Mouse (Mus musculus) embryonic facial prominence, embryonic 15.5 days (tissue): ENCODE results near the gene Kif1a. TPM values are rescaled to one million over a fixed set of nuclear protein-coding genes. Genes with fewer than 3 reads are reported as not detected.

Experiments used
- ATAC-seq: fragments of 200-750 bp; cut with Nextera tagmentation; 2 replicates; pipeline ENCODE4 v1.8.0; 2017; ENCODE audit warnings: low read depth, moderate TSS enrichment; ENCODE audit not compliant: insufficient number of reproducible peaks, low FRiP score, low TSS enrichment
- H3K27ac ChIP-seq: fragments of 300-500 bp; sonication (generic); replicated peaks from 2 replicates; pipeline ENCODE4 v1.5.1; 2015; ENCODE audit warnings: mild to moderate bottlenecking, inconsistent platforms
- H3K27me3 ChIP-seq: fragments of 300-500 bp; sonication (generic); 2 replicates; pipeline ENCODE4 v1.6.1; 2015; ENCODE audit warnings: inconsistent platforms
- H3K36me3 ChIP-seq: fragments of 300-500 bp; sonication (generic); 2 replicates; pipeline ENCODE4 v1.6.1; 2015; ENCODE audit warnings: mild to moderate bottlenecking, inconsistent platforms
- H3K4me1 ChIP-seq: fragments of 300-500 bp; sonication (generic); 2 replicates; pipeline ENCODE4 v1.6.1; 2015; ENCODE audit warnings: inconsistent platforms
- H3K4me2 ChIP-seq: fragments of 300-500 bp; sonication (generic); replicated peaks from 2 replicates; pipeline ENCODE4 v1.6.1; 2015; ENCODE audit warnings: mild to moderate bottlenecking, inconsistent platforms
- H3K4me3 ChIP-seq: fragments of 300-500 bp; sonication (generic); replicated peaks from 2 replicates; pipeline ENCODE4 v1.5.1; 2015; ENCODE audit warnings: mild to moderate bottlenecking, inconsistent platforms
- H3K9ac ChIP-seq: fragments of 300-500 bp; sonication (generic); 2 replicates; pipeline ENCODE4 v1.6.1; 2015; ENCODE audit warnings: inconsistent platforms
- H3K9me3 ChIP-seq: fragments of 300-500 bp; sonication (generic); replicated peaks from 2 replicates; pipeline ENCODE4 v1.6.1; 2016; ENCODE audit warnings: inconsistent platforms
- WGBS: fragments of 180-500 bp; shearing (Covaris S2); methylation state at CpG from one replicate; pipeline ENCODE4 v1.1.7; 2015; 5-methylcytosine and 5-hydroxymethylcytosine counted together
- polyA plus RNA-seq: library from polyadenylated mRNA; unstranded; fragments of >200 nt; fragmentation: Nextera tagmentation; extraction: Ambion mirVana; gene quantifications from 2 replicates; pipeline ENCODE4 v1.2.1, GENCODE M21; 2015

Gene Kif1a
- polyA plus RNA-seq, 1 experiment from 2014 or later: 32.7 TPM

GRCm38 (mm10) chr1:93085136-93085535 is 16.6 kb downstream of the Kif1a start:
- ATAC-seq: no peak
- H3K36me3 ChIP-seq: no peaks in the 10 kb centered on the region
- H3K27ac ChIP-seq: no peak overlapping the region
- H3K4me1 ChIP-seq: peaks cover 9% of the 10 kb centered on the region
- no peak overlapping the region for H3K4me3 ChIP-seq
- H3K4me2 ChIP-seq: no peak overlapping the region
- no peaks in the 10 kb centered on the region for H3K9me3 ChIP-seq
- no peaks in the 10 kb centered on the region for H3K27me3 ChIP-seq
- no peak overlapping the region for H3K9ac ChIP-seq
- 54% methylated on average over 6 of the region's 6 CpGs for WGBS

GRCm38 (mm10) chr1:93083420-93084285 is 18.1 kb downstream of the Kif1a start:
- no peaks in the 10 kb centered on the region for H3K27me3 ChIP-seq
- 80% methylated on average over 12 of the region's 12 CpGs for WGBS
- no peaks in the 10 kb centered on the region for H3K9me3 ChIP-seq
- H3K27ac ChIP-seq: no peak overlapping the region
- no peak overlapping the region for H3K4me2 ChIP-seq
- H3K4me3 ChIP-seq: no peak overlapping the region
- H3K4me1 ChIP-seq: peaks cover 9% of the 10 kb centered on the region
- no peaks in the 10 kb centered on the region for H3K36me3 ChIP-seq
- H3K9ac ChIP-seq: no peak overlapping the region
- no peak for ATAC-seq

- Histone ChIP-seq H3K4me3 (no peak overlapping the region), H3K27ac (no peak overlapping the region), H3K36me3 (peaks cover 3% of the 10 kb centered on the region; the same call in 1 of the 2 replicates), H3K4me1 (peaks cover 9% of the 10 kb centered on the region), H3K9ac (no peak overlapping the region), H3K4me2 (no peak overlapping the region), H3K9me3 (no peaks in the 10 kb centered on the region), H3K27me3 (no peaks in the 10 kb centered on the region)
- no peak for ATAC-seq
- WGBS: 88% methylated on average over 8 of the region's 8 CpGs
Observed at GRCm38 (mm10) chr1:93082121-93082520, 19.6 kb downstream of the Kif1a start.

- Histone ChIP-seq H3K4me2 (no peak overlapping the region), H3K4me3 (no peak overlapping the region), H3K36me3 (peaks cover 10% of the 10 kb centered on the region; the same call in 1 of the 2 replicates), H3K27ac (no peak overlapping the region), H3K9ac (no peak overlapping the region), H3K9me3 (no peaks in the 10 kb centered on the region), H3K4me1 (peaks cover 9% of the 10 kb centered on the region), H3K27me3 (no peaks in the 10 kb centered on the region)
- 60% methylated on average over 3 of the region's 3 CpGs for WGBS
- no peak for ATAC-seq
Observed at GRCm38 (mm10) chr1:93080930-93081589, 20.7 kb downstream of the Kif1a start.

GRCm38 (mm10) chr1:93079602-93080001 is 22.1 kb downstream of the Kif1a start:
- no peak for ATAC-seq
- Histone ChIP-seq H3K36me3 (peaks cover 22% of the 10 kb centered on the region; the same call in 1 of the 2 replicates), H3K9ac (no peak overlapping the region), H3K4me3 (no peak overlapping the region), H3K27ac (no peak overlapping the region), H3K4me1 (no peaks in the 10 kb centered on the region), H3K27me3 (no peaks in the 10 kb centered on the region), H3K9me3 (no peaks in the 10 kb centered on the region), H3K4me2 (no peak overlapping the region)
- 67% methylated on average over 3 of the region's 3 CpGs for WGBS

GRCm38 (mm10) chr1:93072279-93072865 is 29.4 kb downstream of the Kif1a start:
- 89% methylated on average over 2 of the region's 2 CpGs for WGBS
- no peaks in the 10 kb centered on the region for H3K27me3 ChIP-seq
- H3K36me3 ChIP-seq: peaks cover 19% of the 10 kb centered on the region
- no peak overlapping the region for H3K27ac ChIP-seq
- no peak overlapping the region for H3K4me2 ChIP-seq
- no peaks in the 10 kb centered on the region for H3K4me1 ChIP-seq
- no peak overlapping the region for H3K4me3 ChIP-seq
- ATAC-seq: no peak
- no peaks in the 10 kb centered on the region for H3K9me3 ChIP-seq
- no peak overlapping the region for H3K9ac ChIP-seq

GRCm38 (mm10) chr1:93071487-93071971 is 30.2 kb downstream of the Kif1a start:
- Histone ChIP-seq H3K36me3 (peaks cover 16% of the 10 kb centered on the region), H3K27ac (no peak overlapping the region), H3K4me1 (no peaks in the 10 kb centered on the region), H3K9ac (no peak overlapping the region), H3K4me3 (no peak overlapping the region), H3K27me3 (no peaks in the 10 kb centered on the region), H3K4me2 (no peak overlapping the region), H3K9me3 (no peaks in the 10 kb centered on the region)
- 71% methylated on average over 18 of the region's 18 CpGs for WGBS
- no peak; the same call in 1 of the 2 replicates for ATAC-seq

- Histone ChIP-seq H3K9me3 (no peaks in the 10 kb centered on the region), H3K36me3 (peaks cover 10% of the 10 kb centered on the region), H3K4me1 (no peaks in the 10 kb centered on the region), H3K4me3 (no peak overlapping the region), H3K27ac (no peak overlapping the region), H3K9ac (no peak overlapping the region), H3K4me2 (no peak overlapping the region), H3K27me3 (no peaks in the 10 kb centered on the region)
- ATAC-seq: no peak
- 83% methylated on average over 5 of the region's 5 CpGs for WGBS
Observed at GRCm38 (mm10) chr1:93070881-93071280, 30.9 kb downstream of the Kif1a start.

GRCm38 (mm10) chr1:93068553-93068952 is 33.2 kb downstream of the Kif1a start:
- Histone ChIP-seq H3K36me3 (peaks cover 6% of the 10 kb centered on the region; the same call in 1 of the 2 replicates), H3K4me3 (no peak overlapping the region), H3K9ac (no peak overlapping the region), H3K4me1 (peaks cover 6% of the 10 kb centered on the region; the same call in 1 of the 2 replicates), H3K27me3 (no peaks in the 10 kb centered on the region), H3K4me2 (no peak overlapping the region), H3K9me3 (no peaks in the 10 kb centered on the region), H3K27ac (no peak overlapping the region)
- WGBS: 79% methylated on average over 1 of the region's 1 CpGs
- no peak for ATAC-seq

GRCm38 (mm10) chr1:93065654-93066053 is 36.1 kb downstream of the Kif1a start:
- 0 out of 2 replicates have a peak, but pooled peaks cover 6% of the 10 kb centered on the region for H3K36me3 ChIP-seq
- no peak for ATAC-seq
- no peaks in the 10 kb centered on the region for H3K27me3 ChIP-seq
- H3K27ac ChIP-seq: no peak overlapping the region
- peaks cover 10% of the 10 kb centered on the region; the same call in 1 of the 2 replicates for H3K4me1 ChIP-seq
- no peak overlapping the region for H3K9ac ChIP-seq
- 70% methylated on average over 6 of the region's 6 CpGs for WGBS
- H3K4me3 ChIP-seq: no peak overlapping the region
- no peaks in the 10 kb centered on the region for H3K9me3 ChIP-seq
- no peak overlapping the region for H3K4me2 ChIP-seq

GRCm38 (mm10) chr1:93063694-93064093 is 38.1 kb downstream of the Kif1a start:
- WGBS: 54% methylated on average over 5 of the region's 5 CpGs
- no peak overlapping the region for H3K27ac ChIP-seq

More at GRCm38 (mm10) chr1:93063694-93064093, 38.1 kb downstream of the Kif1a start:
- Histone ChIP-seq H3K4me2 (no peak overlapping the region), H3K9me3 (no peaks in the 10 kb centered on the region), H3K4me3 (no peak overlapping the region), H3K27me3 (no peaks in the 10 kb centered on the region), H3K9ac (no peak overlapping the region), H3K36me3 (0 out of 2 replicates have a peak, but pooled peaks cover 6% of the 10 kb centered on the region), H3K4me1 (peaks cover 10% of the 10 kb centered on the region; the same call in 1 of the 2 replicates)
- no peak for ATAC-seq
